Mouse (Mus musculus): ENCODE results near the gene Ccl28. TPM values are rescaled to one million over a fixed set of nuclear protein-coding genes. Genes with fewer than 3 reads are reported as not detected.
"Not testable (repeated sequence)": the region's sequence is repeated elsewhere in the genome, so short reads cannot be mapped to it uniquely, and the experiment has no call there.

The Ccl28 gene
- polyA plus RNA-seq, 1 experiment: not detected

DNA sequence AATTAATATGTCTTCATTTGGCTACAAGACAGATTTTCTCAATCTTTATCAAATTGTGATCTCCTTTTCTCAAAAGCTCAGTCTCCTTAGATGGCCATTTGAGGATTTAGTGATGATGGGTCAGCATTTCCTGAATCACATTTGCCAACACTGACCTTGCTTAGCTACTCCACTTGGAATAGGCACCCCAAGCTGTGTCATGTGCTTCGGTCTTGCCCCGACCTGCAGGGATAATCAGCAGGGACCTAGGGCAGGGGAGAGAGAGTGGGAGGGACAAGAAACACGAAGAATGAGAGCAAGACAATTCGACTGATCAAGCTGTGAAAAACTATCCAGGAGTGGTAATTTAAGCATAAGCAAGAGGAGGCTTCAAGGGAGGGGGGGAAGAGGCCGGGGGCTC lies 21.1 kb downstream of the Ccl28 start:
- Histone ChIP-seq H3K27ac (ENCODE audit: insufficient read depth, low read depth, low read length) (no peak overlapping the region), H3K4me3 (ENCODE audit: insufficient read depth, low read depth, low read length) (no peak overlapping the region), H3K4me1 (ENCODE audit: control insufficient read depth, insufficient read depth, low read length) (peaks cover 7% of the 10 kb centered on the region; the same call in 1 of the 2 replicates)
- 62% methylated on average over 5 of the region's 5 CpGs for WGBS
- TF ChIP-seq CTCF (IDR thresholded peaks at IDR 0.05; ENCODE audit: insufficient read depth, low read depth, low read length): no peak
- TF ChIP-seq POLR2A (IDR thresholded peaks at IDR 0.05; ENCODE audit: insufficient read depth, low read depth, low read length): no peak

DNA sequence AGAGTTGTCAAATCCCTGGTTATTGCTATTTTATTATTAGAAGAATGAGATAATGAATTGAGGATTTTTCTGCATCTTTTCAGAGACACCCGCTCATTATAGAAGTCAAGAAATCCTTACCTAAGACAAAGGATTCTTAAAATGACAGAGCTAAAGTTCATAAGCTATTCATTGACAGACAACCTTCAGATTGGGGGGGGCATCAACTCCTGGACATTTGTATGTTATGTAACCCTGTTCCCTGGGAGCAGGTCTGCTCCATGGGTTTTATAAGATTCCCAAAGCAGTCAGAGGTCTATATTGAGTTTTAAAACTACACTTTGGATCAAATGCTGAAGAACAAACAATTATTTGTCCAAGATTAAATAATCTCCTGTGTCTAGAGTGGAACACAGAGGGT lies 22.9 kb downstream of the Ccl28 start:
- Histone ChIP-seq H3K4me3 (ENCODE audit: insufficient read depth, low read depth, low read length) (no peak overlapping the region), H3K27ac (ENCODE audit: insufficient read depth, low read depth, low read length) (no peak overlapping the region), H3K4me1 (ENCODE audit: control insufficient read depth, insufficient read depth, low read length) (peaks cover 9% of the 10 kb centered on the region)
- no peak for TF ChIP-seq CTCF (IDR thresholded peaks at IDR 0.05; ENCODE audit: insufficient read depth, low read depth, low read length)
- no peak for TF ChIP-seq POLR2A (IDR thresholded peaks at IDR 0.05; ENCODE audit: insufficient read depth, low read depth, low read length)
- 100% methylated on average over 1 of the region's 1 CpGs for WGBS

- TF ChIP-seq POLR2A (IDR thresholded peaks at IDR 0.05; ENCODE audit: insufficient read depth, low read depth, low read length): no peak
- no peak for TF ChIP-seq CTCF (IDR thresholded peaks at IDR 0.05; ENCODE audit: insufficient read depth, low read depth, low read length)
- Histone ChIP-seq H3K4me1 (ENCODE audit: control insufficient read depth, insufficient read depth, low read length) (peaks cover 9% of the 10 kb centered on the region), H3K27ac (ENCODE audit: insufficient read depth, low read depth, low read length) (peak overlapping the region; percentile 76), H3K4me3 (ENCODE audit: insufficient read depth, low read depth, low read length) (0 out of 2 replicates have a peak overlapping the region, but pooled peaks have one; percentile 4)
- 20% methylated on average over 15 of the region's 15 CpGs for WGBS
These were observed 25.5 kb downstream of the Ccl28 start for GRCm38 (mm10) chr13:119648891-119649698.

- H3K4me1 ChIP-seq (ENCODE audit: control insufficient read depth, insufficient read depth, low read length): peaks cover 9% of the 10 kb centered on the region
- H3K4me3 ChIP-seq (ENCODE audit: insufficient read depth, low read depth, low read length): no peak overlapping the region
- H3K27ac ChIP-seq (ENCODE audit: insufficient read depth, low read depth, low read length): peak overlapping the region; percentile 76
- WGBS: 59% methylated on average over 1 of the region's 1 CpGs
- TF ChIP-seq CTCF (IDR thresholded peaks at IDR 0.05; ENCODE audit: insufficient read depth, low read depth, low read length) (no peak), POLR2A (IDR thresholded peaks at IDR 0.05; ENCODE audit: insufficient read depth, low read depth, low read length) (no peak)
These were observed 26.1 kb downstream of the Ccl28 start for GRCm38 (mm10) chr13:119649699-119650046.

GRCm38 (mm10) chr13:119654734-119655133 lies 31.1 kb downstream of the Ccl28 start:
- 38% methylated on average over 2 of the region's 2 CpGs for WGBS
- H3K4me1 ChIP-seq (ENCODE audit: control insufficient read depth, insufficient read depth, low read length): peaks cover 7% of the 10 kb centered on the region
- no peak for TF ChIP-seq CTCF (IDR thresholded peaks at IDR 0.05; ENCODE audit: insufficient read depth, low read depth, low read length)
- no peak for TF ChIP-seq POLR2A (IDR thresholded peaks at IDR 0.05; ENCODE audit: insufficient read depth, low read depth, low read length)

GRCm38 (mm10) chr13:119656246-119656645 lies 32.6 kb downstream of the Ccl28 start:
- 88% methylated on average over 2 of the region's 2 CpGs for WGBS
- no peak for TF ChIP-seq CTCF (IDR thresholded peaks at IDR 0.05; ENCODE audit: insufficient read depth, low read depth, low read length)
- no peak for TF ChIP-seq POLR2A (IDR thresholded peaks at IDR 0.05; ENCODE audit: insufficient read depth, low read depth, low read length)
- Histone ChIP-seq H3K4me1 (ENCODE audit: control insufficient read depth, insufficient read depth, low read length) (peaks cover 4% of the 10 kb centered on the region; the same call in 1 of the 2 replicates), H3K4me3 (ENCODE audit: insufficient read depth, low read depth, low read length) (no peak overlapping the region), H3K27ac (ENCODE audit: insufficient read depth, low read depth, low read length) (no peak overlapping the region)

More at GRCm38 (mm10) chr13:119654734-119655133, 31.1 kb downstream of the Ccl28 start:
- H3K27ac ChIP-seq (ENCODE audit: insufficient read depth, low read depth, low read length): no peak overlapping the region
- no peak overlapping the region for H3K4me3 ChIP-seq (ENCODE audit: insufficient read depth, low read depth, low read length)

DNA sequence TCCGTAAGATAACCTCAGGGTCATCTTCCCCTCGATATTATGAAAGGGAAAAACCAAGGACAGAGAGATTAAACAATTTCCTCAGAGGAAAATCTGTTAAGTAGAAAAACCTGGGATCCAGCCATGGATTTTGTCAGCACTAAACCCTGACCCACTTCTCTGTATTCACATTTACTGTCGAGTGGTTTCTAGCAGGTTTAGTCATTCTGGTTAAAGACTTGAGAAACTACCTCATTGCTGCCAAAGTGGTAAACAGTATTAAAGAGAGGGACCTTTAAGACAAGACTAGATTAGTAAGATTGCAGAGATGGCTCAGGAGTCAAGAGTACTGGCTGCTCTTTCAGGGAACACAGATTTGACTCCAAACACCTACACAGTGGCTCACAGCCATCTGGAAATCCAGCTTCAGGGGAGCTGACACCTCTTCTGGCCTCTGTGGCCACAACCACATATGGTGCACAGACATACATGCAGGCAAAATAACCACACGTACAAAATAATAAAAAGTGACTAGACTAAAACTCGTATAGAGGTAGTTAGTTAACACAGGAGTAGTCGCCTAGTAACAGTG lies 33.3 kb downstream of the Ccl28 start:
- no peak overlapping the region for H3K27ac ChIP-seq (ENCODE audit: insufficient read depth, low read depth, low read length)
- no peak for TF ChIP-seq CTCF (IDR thresholded peaks at IDR 0.05; ENCODE audit: insufficient read depth, low read depth, low read length)
- no peak for TF ChIP-seq POLR2A (IDR thresholded peaks at IDR 0.05; ENCODE audit: insufficient read depth, low read depth, low read length)
- no peak overlapping the region for H3K4me3 ChIP-seq (ENCODE audit: insufficient read depth, low read depth, low read length)
- 77% methylated on average over 6 of the region's 6 CpGs for WGBS
- peaks cover 4% of the 10 kb centered on the region; the same call in 1 of the 2 replicates for H3K4me1 ChIP-seq (ENCODE audit: control insufficient read depth, insufficient read depth, low read length)

DNA sequence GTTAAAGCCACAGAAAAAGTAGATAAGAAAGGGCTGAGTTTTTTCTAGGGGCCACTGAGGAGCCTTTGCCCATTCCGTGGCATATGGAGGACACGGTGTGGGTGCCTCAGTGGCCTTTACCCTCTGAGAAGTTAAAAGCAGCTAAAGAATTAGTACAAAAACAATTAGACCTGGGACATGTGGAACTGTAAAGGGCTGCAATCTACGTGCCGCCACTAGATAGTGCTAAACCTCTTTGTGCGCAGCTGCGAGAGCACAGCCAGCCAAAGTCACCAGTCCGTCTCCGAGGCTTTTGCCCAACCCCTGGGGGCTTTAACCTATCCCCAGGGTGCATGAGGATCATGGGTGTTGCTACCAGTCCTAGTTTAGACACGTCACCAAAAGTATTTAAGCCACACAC lies 37.8 kb downstream of the Ccl28 start:
- not testable (repeated sequence) for H3K4me1 ChIP-seq (ENCODE audit: control insufficient read depth, insufficient read depth, low read length); H3K4me3 ChIP-seq (ENCODE audit: insufficient read depth, low read depth, low read length); H3K27ac ChIP-seq (ENCODE audit: insufficient read depth, low read depth, low read length)
- 24% methylated on average over 6 of the region's 9 CpGs for WGBS

DNA sequence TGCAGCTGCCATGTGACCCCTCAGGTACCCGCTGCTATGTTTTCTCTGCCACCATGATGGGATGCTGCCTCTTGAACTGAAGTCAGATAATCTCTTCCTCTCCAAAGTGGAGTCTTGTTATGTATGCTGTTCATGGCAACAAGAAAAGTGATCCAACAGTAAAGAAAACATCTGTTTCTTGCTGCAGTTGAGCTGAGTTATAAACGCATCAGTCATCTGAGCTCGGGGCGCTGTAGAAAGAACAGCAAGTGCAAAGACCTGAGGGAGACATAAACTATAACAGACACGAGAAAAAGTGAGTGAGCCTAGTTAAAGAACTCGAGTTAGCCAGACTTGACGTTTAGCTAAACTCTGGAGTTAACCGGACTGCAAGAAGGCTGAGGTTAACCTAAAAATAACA lies 55.2 kb downstream of the Ccl28 start:
- Histone ChIP-seq H3K27ac (ENCODE audit: insufficient read depth, low read depth, low read length) (no peak overlapping the region), H3K4me3 (ENCODE audit: insufficient read depth, low read depth, low read length) (no peak overlapping the region), H3K4me1 (ENCODE audit: control insufficient read depth, insufficient read depth, low read length) (peaks cover 7% of the 10 kb centered on the region)
- 92% methylated on average over 8 of the region's 8 CpGs for WGBS
- TF ChIP-seq POLR2A (IDR thresholded peaks at IDR 0.05; ENCODE audit: insufficient read depth, low read depth, low read length) (no peak), CTCF (IDR thresholded peaks at IDR 0.05; ENCODE audit: insufficient read depth, low read depth, low read length) (no peak)
